Mouse (Mus musculus) activated CD4-positive, CD25-positive, alpha-beta regulatory T cell (primary cell): Measurements from ENCODE around the gene Uqcr11. TPM values are rescaled to one million over a fixed set of nuclear protein-coding genes. Genes with fewer than 3 reads are reported as not detected.

Source experiments
- polyA plus RNA-seq, 2 experiments: library from polyadenylated mRNA; unstranded; fragments of 100-300 nt; shearing (Covaris generic); gene quantifications; one replicate each; pipeline ENCODE4 v1.2.1; 2017

Gene Uqcr11
- polyA plus RNA-seq: 100 to 1,000 TPM; 265 TPM

DNA sequence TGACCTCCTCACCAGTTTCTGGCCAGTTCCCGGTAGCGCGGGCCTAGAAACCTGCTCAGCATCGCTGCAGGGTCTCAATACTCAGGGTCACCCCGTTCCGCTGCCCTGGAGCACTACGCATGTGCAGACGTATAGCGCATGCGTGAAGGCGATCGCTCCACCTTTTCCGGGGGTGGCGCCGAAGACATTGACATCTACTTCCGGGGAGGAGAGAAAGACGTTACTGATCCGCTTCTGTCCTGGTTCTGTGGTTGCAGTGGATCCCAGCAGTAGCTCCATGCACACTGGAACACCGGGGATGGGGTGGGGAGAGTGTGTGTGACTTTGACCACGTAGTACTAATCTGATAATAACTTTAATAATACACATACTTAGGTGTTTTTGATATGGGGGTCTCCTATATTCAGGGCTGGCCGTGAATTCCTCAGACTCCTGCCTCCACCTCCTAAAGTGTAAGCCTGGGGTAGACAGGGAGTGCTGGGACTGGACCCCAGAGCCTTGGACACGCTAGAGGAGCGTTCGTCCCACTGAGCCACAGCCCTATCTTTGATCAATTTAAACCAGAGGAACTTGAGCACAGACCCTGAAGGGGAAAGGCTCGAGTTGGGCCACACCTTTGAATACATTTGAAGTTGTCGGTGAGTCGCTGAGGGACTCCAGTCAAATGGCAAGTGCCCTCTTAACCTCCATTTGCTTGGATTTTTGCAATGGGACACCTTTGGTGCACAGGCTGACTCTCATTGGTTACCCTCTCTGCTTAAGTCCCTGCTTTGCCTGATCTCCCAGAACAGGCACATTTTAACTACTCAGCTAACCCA lies at the start of gene Uqcr11:
Uqcr11 (minus strand) TSS at position 147 of the 818 bp plus-strand sequence.

GRCm38 (mm10) chr10:80433513-80434232 lies 27.0 kb upstream of the Uqcr11 start, which contains the start of gene Tcf3:
Gene Tcf3, minus strand, starts transcription at chr10:80433647.

DNA sequence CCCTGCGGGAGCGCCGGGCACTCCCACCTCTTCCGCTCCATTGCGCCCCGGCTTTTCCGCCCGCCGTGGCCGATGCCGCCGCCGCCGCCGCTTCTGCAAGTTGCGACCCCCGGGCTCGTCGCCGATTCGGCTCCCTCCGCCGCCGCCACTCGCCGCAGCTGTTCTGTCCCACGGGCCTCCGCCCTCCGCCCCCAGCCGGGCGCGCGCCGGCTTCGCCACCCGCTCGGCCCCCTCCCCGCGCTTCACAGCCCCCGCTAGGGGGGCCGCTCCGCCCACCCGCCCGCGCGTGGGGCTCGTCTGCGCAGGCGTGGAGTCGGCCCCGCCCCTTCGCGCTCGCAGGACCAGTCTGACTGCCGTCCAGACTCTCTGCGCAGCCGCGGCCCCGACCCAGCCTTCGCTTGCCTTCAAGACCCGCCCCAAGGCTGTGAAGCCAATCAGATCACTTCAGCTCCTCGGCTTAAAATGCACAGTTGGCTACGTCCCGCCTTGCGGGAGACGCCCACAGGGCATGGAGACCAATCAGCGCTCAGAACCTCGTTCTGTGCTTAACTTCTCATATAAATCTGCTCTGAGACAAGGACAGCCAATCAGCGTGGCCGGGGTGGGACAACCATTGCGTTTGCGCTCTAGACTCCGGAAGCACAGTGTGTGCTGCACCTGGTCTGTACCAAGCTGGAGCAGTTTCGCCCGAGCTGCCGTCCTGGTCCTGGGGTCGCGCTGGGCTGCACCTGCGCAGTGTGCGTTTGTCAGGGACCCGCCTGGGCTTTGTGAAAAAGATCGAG lies 7.2 kb downstream of the Uqcr11 start, which contains the start of gene Mbd3:
Mbd3 (minus strand) TSS at position 360 of the 782 bp plus-strand sequence.

DNA sequence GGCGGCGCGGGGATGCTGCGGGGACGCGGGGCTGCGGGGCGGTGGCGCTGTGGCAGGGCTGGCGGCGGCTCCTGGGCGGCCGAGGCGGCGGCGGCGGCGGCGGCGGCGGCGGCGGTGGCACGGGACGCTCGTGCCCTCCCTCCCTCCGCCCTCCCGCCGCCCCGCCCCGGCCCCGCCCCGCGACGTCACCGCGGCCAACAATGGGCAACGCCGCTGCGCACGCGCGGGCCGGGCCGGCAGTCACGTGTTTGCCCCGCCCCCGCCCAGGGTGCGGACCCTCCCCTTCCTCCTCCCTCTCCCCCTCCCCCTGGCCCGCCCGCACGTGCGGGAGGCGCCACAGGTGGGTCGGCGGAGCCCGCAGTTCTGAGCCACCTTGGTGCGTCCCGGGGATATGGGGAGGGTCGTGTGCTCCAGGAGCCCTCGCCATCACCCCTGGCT lies 19.1 kb downstream of the Uqcr11 start, which contains the start of gene Mex3d:
Mex3d (minus strand) TSS at position 138 of the 438 bp plus-strand sequence.

DNA sequence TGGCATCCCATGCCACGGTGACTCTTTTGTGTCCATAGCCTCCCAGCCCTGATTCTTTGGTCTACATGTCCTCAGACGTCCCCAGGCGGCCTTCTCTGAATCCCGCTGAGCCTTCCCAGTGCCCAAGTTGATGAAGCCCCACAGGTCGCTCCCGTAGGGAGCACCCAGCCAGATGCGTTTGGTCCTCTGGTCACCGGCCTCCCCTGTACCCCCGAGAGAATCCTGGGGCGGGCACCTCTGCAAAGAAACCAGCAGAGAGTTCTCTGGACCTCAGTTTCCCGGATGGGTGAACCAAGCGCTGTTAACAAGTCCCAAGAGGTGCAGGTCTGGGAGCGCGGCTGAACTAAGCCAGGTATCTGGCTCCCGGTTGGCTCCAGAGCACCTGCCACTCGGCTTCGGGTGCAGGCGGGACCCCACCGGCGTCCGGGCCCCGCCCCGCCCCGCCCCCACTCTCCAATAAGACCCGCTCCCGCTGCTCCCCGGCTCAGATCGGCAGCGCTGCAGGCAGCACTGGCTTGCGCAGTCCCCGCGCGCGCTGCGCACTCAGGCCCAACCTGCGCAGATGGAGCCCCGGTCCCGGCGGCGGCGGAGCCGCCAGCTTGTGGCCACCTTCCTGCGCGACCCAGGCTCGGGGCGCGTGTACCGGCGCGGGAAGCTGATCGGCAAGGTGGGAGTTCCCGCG lies 50.5 kb downstream of the Uqcr11 start, which contains the start of gene Plk5:
Plk5 (plus strand) TSS at position 459 of the 682 bp plus-strand sequence.

Other genes starting within 250 kb of the Uqcr11 start
- gene Cirbp, start 240.8 kb downstream of the Uqcr11 start, polyA plus RNA-seq: 100 to 1,000 TPM; 134 to 324 TPM
- 10 to 100 TPM; 19.3 to 25.7 TPM for gene 1600002K03Rik, start 233.9 kb downstream of the Uqcr11 start, polyA plus RNA-seq
- not detected for gene Efna2, start 227.3 kb downstream of the Uqcr11 start, polyA plus RNA-seq
- 10 to 100 TPM; 70.6 to 76.2 TPM for gene Mum1, start 180.4 kb downstream of the Uqcr11 start, polyA plus RNA-seq
- 100 to 1,000 TPM; 209 to 294 TPM for gene Ndufs7, start 157.7 kb downstream of the Uqcr11 start, polyA plus RNA-seq
- 1 to 10 TPM in 1 of 2 experiments, under 1 TPM in 1; 0.42 to 1.2 TPM for gene Gamt, start 145.8 kb downstream of the Uqcr11 start, polyA plus RNA-seq
- gene Dazap1, start 145.3 kb downstream of the Uqcr11 start, polyA plus RNA-seq: 10 to 100 TPM; 76.9 to 90.0 TPM
- 1,000 to 10,000 TPM in 1 of 2 experiments, 100 to 1,000 TPM in 1; 654 to 1,041 TPM for gene Rps15, start 114.4 kb downstream of the Uqcr11 start, polyA plus RNA-seq
- gene Apc2, start 110.9 kb downstream of the Uqcr11 start, polyA plus RNA-seq: under 1 TPM; 0.04 to 0.35 TPM
- gene 2310011J03Rik, start 86.3 kb downstream of the Uqcr11 start, polyA plus RNA-seq: 10 to 100 TPM; 78.4 to 84.3 TPM
- 10 to 100 TPM; 11.4 to 20.0 TPM for gene Pcsk4, start 77.3 kb downstream of the Uqcr11 start, polyA plus RNA-seq
- gene Reep6, start 76.9 kb downstream of the Uqcr11 start, polyA plus RNA-seq: under 1 TPM; 0.31 to 0.75 TPM
- not detected for gene Adamtsl5, start 58.4 kb downstream of the Uqcr11 start, polyA plus RNA-seq
- not detected for gene Plk5, start 50.4 kb downstream of the Uqcr11 start, polyA plus RNA-seq
- 1 to 10 TPM; 3.3 to 4.1 TPM for gene Mex3d, start 19.2 kb downstream of the Uqcr11 start, polyA plus RNA-seq
- 100 to 1,000 TPM; 134 to 152 TPM for gene Mbd3, start 7.3 kb downstream of the Uqcr11 start, polyA plus RNA-seq
- gene Tcf3, start 26.8 kb upstream of the Uqcr11 start, polyA plus RNA-seq: 100 to 1,000 TPM; 101 to 107 TPM
- gene Onecut3, start 88.0 kb upstream of the Uqcr11 start, polyA plus RNA-seq: under 1 TPM; 0.06 to 0.12 TPM
- gene Atp8b3, start 132.3 kb upstream of the Uqcr11 start, polyA plus RNA-seq: under 1 TPM in 1 of 2 experiments, not detected in 1; 0.04 TPM
- 10 to 100 TPM; 36.5 to 38.7 TPM for gene Rexo1, start 154.7 kb upstream of the Uqcr11 start, polyA plus RNA-seq
- 10 to 100 TPM in 1 of 2 experiments, 1 to 10 TPM in 1; 7.3 to 11.4 TPM for gene Klf16, start 170.5 kb upstream of the Uqcr11 start, polyA plus RNA-seq
- 100 to 1,000 TPM; 169 to 195 TPM for gene Abhd17a, start 183.5 kb upstream of the Uqcr11 start, polyA plus RNA-seq
- gene Scamp4, start 196.0 kb upstream of the Uqcr11 start, polyA plus RNA-seq: 100 to 1,000 TPM in 1 of 2 experiments, 10 to 100 TPM in 1; 96.4 to 124 TPM
- 1 to 10 TPM; 4.7 to 6.4 TPM for gene Adat3, start 196.1 kb upstream of the Uqcr11 start, polyA plus RNA-seq
- 10 to 100 TPM in 1 of 2 experiments, 1 to 10 TPM in 1; 6.5 to 15.3 TPM for gene Gm49322, start 199.2 kb upstream of the Uqcr11 start, polyA plus RNA-seq
- gene Csnk1g2, start 216.0 kb upstream of the Uqcr11 start, polyA plus RNA-seq: 100 to 1,000 TPM; 228 to 252 TPM